Mouse (Mus musculus) left cerebral cortex, postnatal 4 days (tissue): Measurements from ENCODE around the gene Arl9. TPM values are rescaled to one million over a fixed set of nuclear protein-coding genes. Genes with fewer than 3 reads are reported as not detected.
"Not testable (repeated sequence)": the region's sequence is repeated elsewhere in the genome, so short reads cannot be mapped to it uniquely, and the experiment has no call there.

Source experiments
- DNase-seq: peaks from one replicate; pipeline ENCODE4 v3.0.0-alpha.2; 2022
- intact Hi-C: fragments of 180-260 bp; cut with DNase I; formaldehyde crosslinking; loops from one replicate; pipeline ENCODE4 v1.15.1; 2025
- total RNA-seq, 2 experiments: library from RNA; stranded (reverse); gene quantifications; 2 replicates each; pipeline ENCODE4 v1.2.3; 2021

Arl9 gene
- total RNA-seq, 2 experiments from 2014 or later = 0.88 TPM; not detected in 1

DNA sequence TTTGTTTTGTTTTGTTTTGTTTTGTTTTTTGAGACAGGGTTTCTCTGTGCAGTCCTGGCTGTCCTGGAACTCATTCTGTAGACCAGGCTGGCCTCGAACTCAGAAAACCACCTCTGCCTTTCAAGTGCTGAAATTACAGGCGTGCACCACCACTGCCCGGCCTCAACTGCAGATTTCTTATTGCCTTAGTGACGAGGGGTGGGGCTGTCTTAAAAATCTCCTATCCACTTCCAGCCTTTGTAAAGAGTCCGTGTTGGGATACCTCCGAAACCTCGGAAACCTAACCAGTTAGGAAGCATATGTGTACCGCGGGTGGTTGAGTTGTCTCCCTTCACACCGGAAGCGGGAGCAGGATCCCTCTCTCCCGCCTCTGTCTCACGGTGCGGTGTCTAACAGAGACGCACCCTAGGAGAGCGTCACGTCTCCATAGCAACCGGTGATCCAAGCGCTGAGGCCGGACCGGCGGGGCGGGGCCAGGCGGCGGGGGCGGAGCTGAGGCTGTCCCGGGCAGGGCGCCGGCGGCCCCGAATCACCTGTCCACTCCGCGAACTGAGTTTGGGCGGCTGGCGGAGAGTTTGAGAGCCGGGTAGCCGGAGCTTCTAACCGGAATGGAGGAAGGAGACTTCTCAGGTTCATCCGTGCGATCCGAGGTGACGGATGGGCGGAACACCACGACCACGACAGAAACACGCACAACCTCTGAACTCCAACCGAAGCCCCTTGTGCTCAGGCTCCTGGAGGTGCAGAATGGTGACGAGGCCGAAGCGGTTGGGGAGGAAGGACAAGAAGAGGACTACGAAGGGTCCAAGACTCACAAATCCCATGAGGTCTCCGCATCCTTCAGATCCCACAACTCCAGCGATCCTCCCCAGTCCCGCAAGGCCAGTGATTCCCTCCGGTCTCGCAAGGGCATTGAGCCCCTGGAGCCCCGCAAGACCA lies 12.0 kb downstream of the Arl9 start, which contains the start of gene Thegl:
Thegl (plus strand) TSS at position 480 of the 939 bp plus-strand sequence.
- intact Hi-C loops = no loop called here
- DNase-seq = peak; percentile 71

DNA sequence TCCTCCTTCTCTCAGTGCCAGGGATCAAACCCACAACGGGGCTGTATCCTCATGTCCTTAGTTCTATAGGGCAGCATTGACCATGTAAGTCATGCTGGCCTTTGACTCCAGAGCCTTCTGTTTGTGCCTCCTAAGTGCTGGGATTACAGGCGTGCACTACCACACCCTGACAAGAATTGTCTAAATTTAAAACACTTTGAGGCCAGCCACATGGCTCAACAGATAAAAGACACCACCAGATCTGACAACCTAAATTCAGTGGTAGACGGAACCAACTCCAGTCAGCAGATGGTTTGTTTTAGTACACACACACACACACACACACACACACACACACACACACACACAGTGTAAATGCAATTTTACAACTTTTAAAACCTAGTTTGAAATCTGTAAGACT lies 24.2 kb downstream of the Arl9 start:
- DNase-seq = no peak
- intact Hi-C loops = no loop called here

DNA sequence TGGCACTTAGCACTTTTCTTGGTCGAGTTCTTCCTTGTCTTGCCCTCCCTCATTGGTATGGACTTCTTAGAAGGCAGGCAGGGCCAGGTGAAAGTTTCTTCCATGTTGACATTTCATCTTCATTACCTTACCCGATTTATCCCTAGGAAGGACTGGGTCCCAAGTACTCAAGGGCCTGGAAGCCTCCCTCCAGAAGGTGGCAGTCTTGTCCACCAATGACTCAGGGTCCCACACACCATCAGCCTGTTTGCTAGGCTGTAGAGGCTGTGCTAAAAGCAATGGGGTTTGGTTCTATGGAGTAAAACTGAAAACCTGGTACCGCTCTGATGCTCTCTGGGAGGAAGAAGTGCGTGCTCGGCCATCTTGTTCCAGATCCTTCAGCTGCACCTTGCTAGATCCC lies 25.9 kb downstream of the Arl9 start:
- DNase-seq = no peak
- intact Hi-C loops = no loop called here

DNA sequence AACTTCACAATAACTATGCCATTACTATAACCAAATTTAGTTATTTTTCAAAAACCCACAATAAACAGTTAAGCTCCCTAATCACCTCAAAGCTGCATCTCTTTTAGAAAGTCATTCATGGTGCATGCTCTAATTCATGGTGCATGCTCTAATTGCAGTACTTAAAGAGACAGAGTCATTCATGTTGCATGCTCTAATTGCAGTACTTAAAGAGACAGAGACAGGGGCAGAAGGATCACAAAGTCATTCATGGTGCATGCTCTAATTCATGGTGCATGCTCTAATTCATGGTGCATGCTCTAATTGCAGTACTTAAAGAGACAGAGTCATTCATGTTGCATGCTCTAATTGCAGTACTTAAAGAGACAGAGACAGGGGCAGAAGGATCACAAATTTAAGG lies 31.2 kb downstream of the Arl9 start:
- DNase-seq, intact Hi-C loops: not testable (repeated sequence)

DNA sequence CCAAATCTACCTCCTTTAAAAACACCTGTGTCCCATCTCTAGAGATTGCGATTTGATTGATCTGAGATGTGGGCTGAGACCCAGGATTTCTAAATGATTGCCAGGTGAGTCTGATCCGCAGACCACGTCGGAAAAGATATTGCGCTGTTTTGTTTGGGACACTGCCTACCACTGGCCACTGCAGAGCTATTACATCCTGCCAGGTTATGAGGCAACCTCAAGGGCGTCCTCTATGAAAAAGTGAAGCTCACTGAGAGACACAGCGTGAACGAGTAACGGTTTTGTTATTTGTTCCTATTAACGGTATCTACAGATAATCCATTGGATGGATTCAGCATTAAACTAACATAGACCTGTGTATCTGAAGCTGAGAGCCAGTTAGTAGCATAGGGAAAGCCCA lies 34.6 kb downstream of the Arl9 start:
- DNase-seq = no peak
- intact Hi-C loops = no loop called here

DNA sequence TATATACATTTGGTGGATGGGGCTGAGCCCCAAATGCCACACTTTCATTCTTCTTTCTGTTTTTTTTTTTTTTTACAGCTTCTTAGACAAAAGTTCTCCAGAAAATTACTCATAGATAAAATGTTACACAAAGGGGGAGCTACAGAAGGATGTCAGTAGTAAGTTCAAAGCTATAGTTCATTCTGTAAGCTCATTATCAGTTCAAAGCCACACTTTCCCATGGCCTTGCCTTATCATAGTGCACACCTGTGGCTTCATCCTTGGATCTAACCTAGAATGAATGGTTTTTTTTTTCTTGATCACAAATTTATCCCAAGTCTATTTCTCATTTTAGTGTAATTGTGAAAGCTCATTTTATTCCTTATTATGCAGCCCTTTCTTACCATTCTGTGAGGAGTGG lies 35.5 kb downstream of the Arl9 start:
- intact Hi-C loops = no loop called here
- DNase-seq = no peak

DNA sequence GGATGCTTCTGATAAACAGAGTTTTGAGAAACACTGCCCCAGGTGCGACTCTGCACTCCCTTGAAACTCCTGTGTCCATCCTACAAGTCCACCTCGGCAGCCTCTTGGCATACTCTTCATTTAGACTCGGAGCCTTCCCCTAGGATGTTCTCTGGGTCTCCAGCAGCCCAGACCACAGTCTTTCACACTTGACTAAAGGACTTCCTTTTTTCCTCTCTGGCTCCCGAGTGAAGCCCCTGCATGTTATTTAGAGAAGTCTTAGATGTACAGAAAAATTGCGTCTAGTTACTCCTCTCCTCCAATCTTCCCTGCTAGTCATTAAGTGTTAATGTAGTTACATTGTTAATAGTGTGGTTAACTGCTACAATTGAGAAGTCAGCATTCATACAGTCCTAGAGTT lies 40.5 kb downstream of the Arl9 start:
- DNase-seq = no peak
- intact Hi-C loops = no loop called here

DNA sequence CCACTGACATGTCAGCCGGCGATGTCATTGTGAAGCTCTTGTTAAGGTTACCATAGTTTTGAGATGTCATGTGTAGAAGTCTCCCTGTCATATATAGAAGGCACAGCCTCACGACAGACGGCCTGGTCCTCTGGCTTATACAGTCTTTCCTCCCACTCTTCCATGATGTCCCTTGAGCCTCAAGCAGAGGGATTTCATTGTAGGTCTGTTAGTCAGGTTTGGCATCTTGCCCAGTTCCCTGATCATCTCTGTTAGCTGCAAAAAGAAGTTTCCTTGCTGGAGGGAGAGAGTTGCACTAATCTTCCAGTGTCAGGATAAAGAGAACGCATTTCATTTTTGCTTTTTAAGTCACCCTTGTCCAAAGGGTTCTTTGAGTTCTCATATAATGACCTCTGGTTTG lies 48.8 kb downstream of the Arl9 start:
- intact Hi-C loops = no loop called here

DNA sequence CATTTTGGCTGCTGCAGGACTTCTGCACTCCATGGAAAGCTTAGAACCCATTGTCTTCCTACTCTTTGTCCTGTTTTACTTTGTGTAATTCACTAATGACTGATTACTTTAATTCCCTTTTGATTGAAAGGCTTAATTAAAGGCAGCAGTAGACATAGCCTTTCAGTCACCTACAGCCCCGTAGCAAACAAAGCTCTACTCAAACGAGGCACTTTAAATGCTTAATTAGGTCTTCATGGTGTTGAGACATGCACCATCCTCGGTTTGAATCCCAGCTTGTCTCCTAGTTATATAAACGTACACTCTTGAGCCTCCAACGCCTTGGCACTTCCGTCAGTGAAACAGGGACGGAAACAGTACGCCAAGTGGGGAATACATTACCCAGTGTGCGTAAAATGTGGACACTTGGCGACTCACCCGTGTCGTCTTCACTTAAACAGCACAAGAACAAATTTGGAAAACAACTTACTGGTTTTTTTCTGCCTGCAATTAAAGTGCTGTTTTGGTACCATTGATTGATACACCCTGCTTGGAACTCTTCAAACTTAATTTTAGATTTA lies 53.1 kb downstream of the Arl9 start:
- intact Hi-C loops = no loop called here
- no peak for DNase-seq

More for the DNA sequence above, 48.8 kb downstream of the Arl9 start:
- no peak for DNase-seq

Other genes starting within 250 kb of the Arl9 start
- 10 to 100 TPM; 25.5 to 27.0 TPM for gene Aasdh, start 98.5 kb upstream of the Arl9 start, total RNA-seq
- 100 to 1,000 TPM; 109 to 118 TPM for gene Paics, start 52.7 kb upstream of the Arl9 start, total RNA-seq
- gene Ppat, start 52.5 kb upstream of the Arl9 start, total RNA-seq = 10 to 100 TPM; 19.8 to 22.0 TPM
- 100 to 1,000 TPM; 121 to 134 TPM for gene Srp72, start 29.4 kb upstream of the Arl9 start, total RNA-seq
- 1 to 10 TPM; 2.7 to 3.3 TPM for gene Thegl, start 12.0 kb downstream of the Arl9 start, total RNA-seq
- gene Hopx, start 111.1 kb downstream of the Arl9 start, total RNA-seq = 10 to 100 TPM; 11.1 to 13.7 TPM
- not detected for gene Spink2, start 207.4 kb downstream of the Arl9 start, total RNA-seq